Mouse (Mus musculus) cerebellum, adult 2 months (tissue): ENCODE measurements around the gene Dkk3.

Experiments used
- CTCF ChIP-seq: fragments of 200-500 bp; IDR thresholded peaks from 2 replicates; pipeline ENCODE4 v1.5.1; 2011; ENCODE audit warnings: low read depth, mild to moderate bottlenecking, control low read depth, low read length, moderate library complexity, borderline replicate concordance; ENCODE audit not compliant: insufficient read depth
- POLR2A ChIP-seq: fragments of 200-500 bp; IDR thresholded peaks from 2 replicates; pipeline ENCODE4 v1.6.1; 2011; ENCODE audit warnings: low read length, control low read depth, borderline replicate concordance; ENCODE audit not compliant: insufficient read depth

DNA sequence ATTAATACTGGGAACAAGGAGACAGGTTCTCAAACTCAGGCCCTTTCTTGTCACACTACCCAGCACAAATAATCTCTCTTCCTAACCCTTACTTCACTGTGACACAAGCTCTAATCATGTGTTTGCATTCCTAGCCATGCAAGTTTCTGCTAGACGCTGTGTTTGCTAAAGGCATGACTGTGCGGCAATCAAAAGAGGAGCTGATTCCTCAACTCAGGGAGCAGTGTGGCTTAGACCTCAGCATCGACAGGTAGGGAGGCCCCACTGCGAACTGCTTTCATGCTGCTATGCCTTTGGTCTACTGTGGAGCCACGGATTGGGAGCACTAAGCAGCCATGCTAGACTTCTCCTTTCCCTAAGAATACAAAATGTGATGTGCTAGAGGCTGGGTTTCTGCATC is 55.0 kb downstream of the Dkk3 start:
- no peak for TF ChIP-seq POLR2A
- no peak for TF ChIP-seq CTCF
